Mouse (Mus musculus) myocyte (in vitro differentiated cells): ENCODE results near the gene Spata31d1b.

Experiments used
- MAX ChIP-seq: IDR thresholded peaks from one replicate; pipeline ENCODE4 v1.6.1; 2011; ENCODE audit warnings: low read depth, mild to moderate bottlenecking, control low read depth
- MYOD1 ChIP-seq, 3 experiments: IDR thresholded peaks; one replicate each; pipeline ENCODE4 v1.6.1; 2011; ENCODE audit warnings: control low read depth in 2 of 3, low read depth in 2 of 3, mild to moderate bottlenecking in 2 of 3, moderate library complexity in 1 of 3; ENCODE audit not compliant: insufficient read length in 2 of 3, control insufficient read depth in 1 of 3
- POLR2A ChIP-seq: IDR thresholded peaks from one replicate; pipeline ENCODE4 v1.6.1; 2011; ENCODE audit warnings: low read depth, mild to moderate bottlenecking, control low read depth, moderate library complexity; ENCODE audit not compliant: insufficient read length
- TCF12 ChIP-seq: IDR thresholded peaks from one replicate; pipeline ENCODE4 v1.6.1; 2011; ENCODE audit warnings: mild to moderate bottlenecking, control low read depth; ENCODE audit not compliant: poor library complexity, insufficient read depth, severe bottlenecking
- USF1 ChIP-seq: IDR thresholded peaks from one replicate; pipeline ENCODE4 v1.6.1; 2011; ENCODE audit warnings: low read depth, mild to moderate bottlenecking, control low read depth, moderate library complexity

- no peak for TF ChIP-seq MAX
- no peak for TF ChIP-seq POLR2A
- TF ChIP-seq MYOD1 (IDR thresholded peaks at IDR 0.05; ENCODE audit: control insufficient read depth in 1 of 3, insufficient read length in 2 of 3, low read depth in 2 of 3) = no peak
- TF ChIP-seq TCF12 = no peak
- TF ChIP-seq USF1 = no peak
Measured at GRCm38 (mm10) chr13:59685236-59685635, 26.8 kb upstream of the Spata31d1b start.
